Mouse (Mus musculus): ENCODE data around the gene Lama5.

The Lama5 gene

DNA sequence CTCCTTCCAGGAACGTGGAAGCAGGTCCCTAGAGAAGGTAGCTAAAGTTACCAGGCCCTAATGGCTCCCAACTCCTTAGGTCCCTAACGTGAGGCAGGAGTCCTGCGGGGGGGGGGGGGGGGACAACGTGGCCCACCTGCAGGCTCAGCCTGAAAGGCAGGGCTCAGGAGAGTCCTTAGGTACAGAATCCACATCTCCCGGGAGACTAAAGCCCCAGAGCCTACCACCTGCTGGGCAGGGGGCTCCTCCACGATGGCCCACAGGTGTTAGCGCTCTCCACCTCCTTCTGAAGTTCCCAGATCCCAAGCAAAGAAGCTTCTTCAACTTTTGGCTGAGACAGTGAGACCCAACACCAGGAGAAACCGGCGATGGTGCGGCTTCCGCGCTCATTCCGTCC is 1.0 kb downstream of the Lama5 start:
- DNase-seq (ENCODE audit: low read depth, low spot score) = peak; percentile 55

GRCm38 (mm10) chr2:180222250-180222649 is 3.4 kb downstream of the Lama5 start:
- peak; percentile 92 for DNase-seq (ENCODE audit: low read depth, low spot score)

GRCm38 (mm10) chr2:180221051-180221450 is 4.6 kb downstream of the Lama5 start:
- no peak for DNase-seq (ENCODE audit: low read depth, low spot score)

GRCm38 (mm10) chr2:180220165-180220564 is 5.5 kb downstream of the Lama5 start:
- DNase-seq (ENCODE audit: low read depth, low spot score) = peak; percentile 85

DNA sequence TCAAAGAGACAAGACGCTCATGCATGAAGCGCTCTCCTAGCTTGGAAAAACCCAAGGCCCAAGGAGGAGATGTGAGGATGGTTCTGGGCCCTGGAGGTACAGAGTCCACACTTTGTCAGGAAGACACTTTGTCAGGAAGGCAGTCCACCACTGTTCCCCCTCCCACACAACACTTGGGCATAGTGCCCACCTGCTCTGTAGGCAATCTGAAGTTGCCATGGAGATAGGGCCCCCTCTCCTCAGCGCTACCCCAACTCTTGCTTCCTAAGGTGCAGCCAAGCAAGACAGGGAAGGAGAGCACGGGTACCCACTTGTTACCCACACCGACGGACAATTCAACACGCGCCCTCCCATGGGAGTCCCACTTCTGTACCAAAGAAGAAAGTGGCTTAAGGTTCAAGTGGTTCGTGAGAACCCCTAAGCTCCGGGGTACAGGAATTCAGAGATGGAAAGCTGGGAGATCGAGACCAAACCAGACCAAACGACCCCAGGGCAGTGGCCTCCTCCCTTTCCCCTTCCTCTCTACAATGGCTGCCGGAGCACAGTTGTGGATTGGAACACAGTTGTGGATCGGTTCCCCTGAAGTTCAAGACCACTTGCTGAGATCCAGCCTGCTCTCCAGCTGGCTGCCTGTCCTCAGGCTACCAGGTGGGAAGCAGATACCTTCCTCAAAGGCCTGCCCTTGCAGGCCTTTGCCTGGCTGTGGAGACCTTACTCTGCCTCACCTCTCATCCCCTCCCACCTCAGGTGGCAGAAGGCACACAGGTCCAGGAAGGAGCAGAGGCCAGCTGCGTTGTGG is 6.3 kb downstream of the Lama5 start:
- DNase-seq (ENCODE audit: low read depth, low spot score) = no peak

- no peak for DNase-seq (ENCODE audit: low read depth, low spot score)
Observed at GRCm38 (mm10) chr2:180218677-180219076, 7.0 kb downstream of the Lama5 start.

- no peak for DNase-seq (ENCODE audit: low read depth, low spot score)
Observed at GRCm38 (mm10) chr2:180218241-180218640, 7.4 kb downstream of the Lama5 start.

DNA sequence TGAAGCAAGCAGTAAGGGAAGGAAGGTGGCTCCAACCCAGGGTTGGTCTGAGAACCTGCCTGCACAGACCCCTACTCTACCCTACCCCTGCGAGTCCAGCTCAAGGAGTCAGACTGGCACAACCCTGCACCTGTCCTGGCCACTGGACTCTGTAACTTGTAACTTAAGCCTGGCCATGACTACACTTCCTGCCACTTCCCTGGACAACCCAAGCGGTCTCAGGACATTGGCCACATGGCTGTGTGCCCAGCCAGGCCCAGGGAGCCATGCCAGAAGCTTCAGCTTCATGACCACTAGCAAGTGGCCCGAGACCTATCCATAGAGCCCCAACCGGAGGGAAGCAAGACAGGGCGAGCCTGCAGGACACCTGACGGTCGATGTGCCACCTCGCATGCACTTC is 8.1 kb downstream of the Lama5 start:
- DNase-seq (ENCODE audit: low read depth, low spot score) = no peak

GRCm38 (mm10) chr2:180216921-180217320 is 8.7 kb downstream of the Lama5 start:
- no peak for DNase-seq (ENCODE audit: low read depth, low spot score)

DNA sequence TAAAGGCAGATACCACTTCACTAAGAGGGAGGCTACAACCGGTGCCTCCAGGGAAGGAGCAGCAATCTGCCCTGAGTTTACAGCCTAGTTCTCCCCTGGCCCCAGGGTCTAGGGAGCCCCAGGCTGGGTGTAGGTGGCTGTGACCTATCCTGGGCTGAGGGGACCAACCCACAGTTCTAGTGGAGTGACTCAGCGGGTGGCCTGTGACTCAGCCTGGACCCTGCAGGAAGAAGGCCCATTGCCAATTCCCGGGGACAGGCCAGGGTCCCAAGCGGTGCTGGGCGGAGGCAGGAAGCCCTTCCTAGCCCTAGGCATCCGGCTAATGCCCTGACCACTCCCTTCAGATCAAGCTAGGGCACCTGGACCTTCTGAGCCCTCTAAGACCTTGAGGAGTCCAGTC is 9.7 kb downstream of the Lama5 start:
- DNase-seq (ENCODE audit: low read depth, low spot score) = no peak

GRCm38 (mm10) chr2:180215011-180215461 is 10.6 kb downstream of the Lama5 start:
- DNase-seq (ENCODE audit: low read depth, low spot score) = no peak

DNA sequence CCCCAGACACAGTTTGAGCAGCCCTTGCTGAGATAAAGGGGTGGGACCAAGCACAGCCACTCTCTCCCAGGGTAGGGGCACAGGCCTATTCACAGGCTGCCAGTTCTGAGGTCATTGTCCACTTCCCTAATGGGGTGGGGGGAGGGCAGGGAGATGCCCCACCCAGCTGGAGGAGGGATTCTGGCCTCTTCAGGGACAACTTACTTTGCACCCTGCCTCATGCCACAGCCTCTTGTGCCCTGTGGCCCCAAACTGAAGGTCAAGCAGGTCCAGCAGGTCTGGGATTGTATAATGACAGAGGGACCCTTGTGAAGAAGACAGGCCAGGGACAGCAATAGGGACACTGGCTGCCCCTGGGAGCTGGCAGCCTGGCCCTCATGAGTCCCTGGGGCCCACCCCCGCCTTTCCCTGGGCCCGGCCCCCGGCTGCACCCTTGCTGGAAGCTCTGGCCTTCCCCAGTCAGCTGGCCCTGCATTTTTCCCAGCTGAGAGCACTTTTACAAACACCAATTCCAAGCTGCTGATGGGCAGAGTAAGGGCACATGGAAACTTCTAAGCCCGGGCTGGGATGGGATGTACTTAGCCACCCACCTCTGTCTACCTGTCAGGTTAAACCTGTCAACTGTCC is 11.2 kb downstream of the Lama5 start:
- no peak for DNase-seq (ENCODE audit: low read depth, low spot score)

- peak; percentile 46 for DNase-seq (ENCODE audit: low read depth, low spot score)
Observed at GRCm38 (mm10) chr2:180212255-180212654, 13.4 kb downstream of the Lama5 start.

- DNase-seq (ENCODE audit: low read depth, low spot score) = no peak
Observed at GRCm38 (mm10) chr2:180208976-180209375, 16.7 kb downstream of the Lama5 start.

DNA sequence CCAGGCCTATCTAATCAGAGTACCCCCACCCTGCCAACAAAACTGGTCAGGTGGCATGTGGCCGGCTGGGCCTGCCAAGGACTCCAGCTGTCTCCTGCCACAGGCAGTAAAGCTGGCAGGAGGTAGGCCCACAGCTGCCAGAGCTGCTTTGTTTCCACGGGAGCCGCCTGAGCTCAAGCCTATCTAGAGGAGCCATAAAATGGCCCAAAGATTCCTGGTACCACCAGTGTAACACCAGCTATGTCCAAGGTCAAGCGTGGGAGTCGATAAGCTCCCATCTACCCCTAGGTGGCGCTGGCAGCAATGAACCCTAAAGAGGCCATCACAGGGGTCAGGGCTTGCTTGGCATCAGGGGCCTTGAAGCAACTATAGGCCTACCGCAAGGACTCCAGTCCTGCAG is 17.8 kb downstream of the Lama5 start:
- peak; percentile 75 for DNase-seq (ENCODE audit: low read depth, low spot score)

GRCm38 (mm10) chr2:180205956-180206280 is 19.7 kb downstream of the Lama5 start:
- DNase-seq (ENCODE audit: low read depth, low spot score) = no peak

GRCm38 (mm10) chr2:180205083-180205955 is 20.3 kb downstream of the Lama5 start:
- no peak for DNase-seq (ENCODE audit: low read depth, low spot score)

DNA sequence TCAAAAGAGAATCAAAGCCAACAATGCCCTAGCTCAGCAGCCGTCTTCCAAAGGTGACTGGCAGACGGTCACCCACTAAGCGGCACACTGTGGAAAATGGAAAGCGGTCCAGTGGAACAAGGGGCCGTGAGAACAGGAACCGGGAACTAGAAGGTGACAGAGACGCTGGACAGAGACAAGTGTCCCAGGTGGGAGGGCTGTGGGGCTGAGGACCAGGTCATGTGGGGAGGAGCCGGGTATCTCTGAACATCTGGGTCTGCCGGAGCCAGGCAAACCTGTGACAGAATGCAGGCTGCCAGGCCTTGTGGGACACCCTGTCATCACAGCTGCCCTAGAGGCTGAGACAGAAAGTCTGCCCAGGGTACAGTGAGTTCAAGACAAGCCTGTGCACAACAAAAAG is 21.2 kb downstream of the Lama5 start:
- no peak for DNase-seq (ENCODE audit: low read depth, low spot score)

DNA sequence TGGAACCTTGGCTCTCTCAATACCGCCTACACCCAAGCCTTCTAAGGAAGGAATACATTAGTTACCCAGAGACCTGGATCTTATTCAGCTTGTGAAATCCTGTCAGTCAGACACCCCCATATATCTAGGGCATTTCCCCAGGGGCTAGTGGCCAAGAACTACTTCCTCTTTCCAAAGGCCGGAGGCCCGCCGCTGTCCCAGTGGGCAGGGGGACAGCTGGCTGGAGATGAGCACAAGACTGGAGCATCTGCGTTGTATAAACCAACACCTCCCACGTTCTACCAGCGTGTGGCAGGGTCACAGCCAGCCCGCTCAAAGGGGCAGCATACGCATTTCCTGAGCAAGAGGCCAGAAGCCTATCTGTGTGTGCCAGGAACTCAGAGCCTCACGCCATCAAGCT is 22.9 kb downstream of the Lama5 start:
- DNase-seq (ENCODE audit: low read depth, low spot score) = no peak

GRCm38 (mm10) chr2:180202263-180202662 is 23.4 kb downstream of the Lama5 start:
- DNase-seq (ENCODE audit: low read depth, low spot score) = no peak

DNA sequence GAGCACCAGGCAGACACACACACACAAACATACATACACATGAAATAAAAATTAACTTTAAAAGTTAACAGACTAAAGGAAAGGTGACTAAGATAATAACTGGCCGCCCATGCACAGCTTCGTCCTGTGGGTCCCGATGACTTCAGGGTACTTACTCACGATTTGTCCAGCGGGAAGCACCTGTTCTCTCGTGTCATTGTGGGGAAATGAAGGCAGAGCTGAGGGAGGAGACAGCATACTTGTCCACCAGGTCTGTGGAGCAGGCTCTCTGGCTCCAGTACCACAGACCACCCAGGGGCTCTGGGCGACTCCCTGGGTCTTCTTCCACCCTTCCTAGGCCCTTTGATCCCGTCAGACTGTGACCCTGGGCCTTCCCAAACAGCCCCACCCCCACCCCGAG is 24.4 kb downstream of the Lama5 start:
- no peak for DNase-seq (ENCODE audit: low read depth, low spot score)

DNA sequence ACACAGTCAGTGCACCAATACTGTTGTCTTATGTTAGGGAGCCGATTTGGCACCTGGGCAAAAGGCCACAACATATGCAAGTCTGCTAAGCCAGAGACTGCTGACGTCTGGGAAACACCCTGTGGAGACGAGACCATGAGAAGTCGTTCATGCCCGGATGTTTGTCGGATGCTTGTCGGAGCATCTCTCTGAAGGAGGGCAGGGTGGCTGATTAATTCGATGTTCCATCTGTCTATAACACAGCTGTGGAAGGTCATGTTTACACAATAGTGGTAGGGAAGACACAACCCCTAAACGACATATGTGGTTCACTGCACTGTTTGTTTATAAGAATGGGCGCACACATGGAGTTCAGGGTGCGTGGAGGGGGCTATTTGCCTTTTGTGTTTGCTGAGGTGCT is 25.0 kb downstream of the Lama5 start:
- no peak for DNase-seq (ENCODE audit: low read depth, low spot score)

Data from ES-CJ7 (cell line).